Mouse (Mus musculus) intestine, embryonic 15.5 days (tissue): ENCODE measurements around the gene Olfr639. TPM values are rescaled to one million over a fixed set of nuclear protein-coding genes. Genes with fewer than 3 reads are reported as not detected.
"Not testable (repeated sequence)": the region's sequence is repeated elsewhere in the genome, so short reads cannot be mapped to it uniquely, and the experiment has no call there.

Experiments
- ATAC-seq: fragments of 200-750 bp; cut with Nextera tagmentation; 2 replicates; pipeline ENCODE4 v1.8.0; 2017; ENCODE audit warnings: moderate TSS enrichment, moderate library complexity
- H3K27ac ChIP-seq: fragments of 300-500 bp; sonication (generic); 2 replicates; pipeline ENCODE4 v1.5.1; 2015; ENCODE audit warnings: mild to moderate bottlenecking, inconsistent platforms
- H3K27me3 ChIP-seq: fragments of 300-500 bp; sonication (generic); replicated peaks from 2 replicates; pipeline ENCODE4 v1.6.1; 2015; ENCODE audit warnings: inconsistent platforms
- H3K36me3 ChIP-seq: fragments of 300-500 bp; sonication (generic); 2 replicates; pipeline ENCODE4 v1.6.1; 2015; ENCODE audit warnings: inconsistent platforms
- H3K4me1 ChIP-seq: fragments of 300-500 bp; sonication (generic); replicated peaks from 2 replicates; pipeline ENCODE4 v1.6.1; 2015; ENCODE audit warnings: inconsistent platforms
- H3K4me2 ChIP-seq: fragments of 300-500 bp; sonication (generic); replicated peaks from 2 replicates; pipeline ENCODE4 v1.6.1; 2015; ENCODE audit warnings: mild to moderate bottlenecking, inconsistent platforms
- H3K4me3 ChIP-seq: fragments of 300-500 bp; sonication (generic); replicated peaks from 2 replicates; pipeline ENCODE4 v1.5.1; 2015; ENCODE audit warnings: inconsistent platforms
- H3K9ac ChIP-seq: fragments of 300-500 bp; sonication (generic); 2 replicates; pipeline ENCODE4 v1.6.1; 2015; ENCODE audit warnings: inconsistent platforms
- H3K9me3 ChIP-seq: fragments of 300-500 bp; sonication (generic); 2 replicates; pipeline ENCODE4 v1.6.1; 2016; ENCODE audit warnings: inconsistent platforms
- WGBS: fragments of 180-500 bp; shearing (Covaris S2); methylation state at CpG from one replicate; pipeline ENCODE4 v1.1.7; 2015; 5-methylcytosine and 5-hydroxymethylcytosine counted together
- polyA plus RNA-seq: library from polyadenylated mRNA; unstranded; fragments of >200 nt; fragmentation: Nextera tagmentation; extraction: Ambion mirVana; gene quantifications from 2 replicates; pipeline ENCODE4 v1.2.1, GENCODE M21; 2015

Olfr639 gene
- polyA plus RNA-seq, 1 experiment from 2014 or later: not detected

- no peak within 1 kb of the TSS for H3K27ac ChIP-seq
- no peak within 1 kb of the TSS for H3K9ac ChIP-seq
- ATAC-seq: no peak
- no peaks in the 10 kb centered on the region for H3K9me3 ChIP-seq
- H3K27me3 ChIP-seq: no peaks in the 10 kb centered on the region
- 74% methylated on average over 1 of the region's 1 CpGs for WGBS
- H3K4me3 ChIP-seq: no peak within 1 kb of the TSS
- no peaks in the 10 kb centered on the region for H3K4me1 ChIP-seq
- H3K36me3 ChIP-seq: no peaks in the 10 kb centered on the region
- H3K4me2 ChIP-seq: no peak within 1 kb of the TSS
Observed at GRCm38 (mm10) chr7:103970852-103971251, 46.3 kb downstream of the Olfr639 start, which contains the start of gene Olfr635. Gene Olfr635 (plus strand): TSS chr7:103971152.

- H3K4me2 ChIP-seq, H3K9me3 ChIP-seq, H3K27me3 ChIP-seq, ATAC-seq, H3K36me3 ChIP-seq, H3K27ac ChIP-seq, H3K9ac ChIP-seq, H3K4me1 ChIP-seq, H3K4me3 ChIP-seq: not testable (repeated sequence)
- 94% methylated on average over 22 of the region's 22 CpGs for WGBS
Observed at GRCm38 (mm10) chr7:103966873-103967272, 50.2 kb downstream of the Olfr639 start.

Other genes starting within 250 kb of the Olfr639 start
- gene Olfr69, start 245.7 kb downstream of the Olfr639 start, polyA plus RNA-seq: not detected in 2 replicates
- gene Olfr68, start 237.6 kb downstream of the Olfr639 start, polyA plus RNA-seq: not detected in 2 replicates
- gene Olfr67, start 225.5 kb downstream of the Olfr639 start, polyA plus RNA-seq: not detected in 2 replicates
- gene Hbb-bt, start 203.3 kb downstream of the Olfr639 start, polyA plus RNA-seq: 2,721 and 2,775 TPM in 2 replicates
- gene Hbb-bs, start 189.2 kb downstream of the Olfr639 start, polyA plus RNA-seq: 7,434 and 7,479 TPM in 2 replicates
- not detected in 2 replicates for gene Hbb-bh2, start 176.8 kb downstream of the Olfr639 start, polyA plus RNA-seq
- 2.0 and 2.2 TPM in 2 replicates for gene Hbb-bh1, start 174.1 kb downstream of the Olfr639 start, polyA plus RNA-seq
- 165 and 266 TPM in 2 replicates for gene Hbb-y, start 164.1 kb downstream of the Olfr639 start, polyA plus RNA-seq
- gene Olfr66, start 131.1 kb downstream of the Olfr639 start, polyA plus RNA-seq: not detected in 2 replicates
- gene Olfr64, start 122.8 kb downstream of the Olfr639 start, polyA plus RNA-seq: not detected in 2 replicates
- not detected in 2 replicates for gene Olfr65, start 113.8 kb downstream of the Olfr639 start, polyA plus RNA-seq
- gene Olfr631, start 88.5 kb downstream of the Olfr639 start, polyA plus RNA-seq: not detected in 2 replicates
- gene Olfr632, start 83.0 kb downstream of the Olfr639 start, polyA plus RNA-seq: not detected in 2 replicates
- gene Olfr633, start 72.9 kb downstream of the Olfr639 start, polyA plus RNA-seq: not detected in 2 replicates
- 0.01 TPM in 1 of 2 replicates, not detected in the other for gene Olfr635, start 46.2 kb downstream of the Olfr639 start, polyA plus RNA-seq
- gene Olfr638, start 18.6 kb downstream of the Olfr639 start, polyA plus RNA-seq: not detected in 2 replicates
- gene Olfr640, start 8.3 kb upstream of the Olfr639 start, polyA plus RNA-seq: not detected in 2 replicates
- not detected in 2 replicates for gene Olfr641, start 18.1 kb upstream of the Olfr639 start, polyA plus RNA-seq
- not detected in 2 replicates for gene Olfr642, start 35.4 kb upstream of the Olfr639 start, polyA plus RNA-seq
- not detected in 2 replicates for gene 4930516K23Rik, start 44.1 kb upstream of the Olfr639 start, polyA plus RNA-seq
- not detected in 2 replicates for gene Olfr644, start 54.6 kb upstream of the Olfr639 start, polyA plus RNA-seq
- not detected in 2 replicates for gene Olfr645, start 68.2 kb upstream of the Olfr639 start, polyA plus RNA-seq
- not detected in 2 replicates for gene Olfr646, start 87.6 kb upstream of the Olfr639 start, polyA plus RNA-seq
- gene Ubqln5, start 112.5 kb upstream of the Olfr639 start, polyA plus RNA-seq: not detected in 2 replicates
- not detected in 2 replicates for gene Olfr643, start 120.1 kb upstream of the Olfr639 start, polyA plus RNA-seq
- not detected in 2 replicates for gene Ubqln3, start 126.0 kb upstream of the Olfr639 start, polyA plus RNA-seq
- not detected in 2 replicates for gene Ubqlnl, start 133.3 kb upstream of the Olfr639 start, polyA plus RNA-seq
- gene Olfm5, start 147.5 kb upstream of the Olfr639 start, polyA plus RNA-seq: not detected in 2 replicates
- gene Olfr648, start 166.1 kb upstream of the Olfr639 start, polyA plus RNA-seq: 0.14 and 0.21 TPM in 2 replicates
- gene Olfr649, start 178.7 kb upstream of the Olfr639 start, polyA plus RNA-seq: not detected in 2 replicates
- 0.98 and 1.2 TPM in 2 replicates for gene Trim6, start 201.5 kb upstream of the Olfr639 start, polyA plus RNA-seq
- 1.6 and 2.2 TPM in 2 replicates for gene Trim34a, start 227.2 kb upstream of the Olfr639 start, polyA plus RNA-seq